Mouse (Mus musculus) lung, postnatal 0 days (tissue): ENCODE measurements at regions not wholly inside any gene's neighbourhood (a gene's known extent, or its start where the extent isn't known, plus 50 kb on each side); places are given as distances from the start of the nearest gene placed in this dataset.

Experiments used
- CTCF ChIP-seq: IDR thresholded peaks from 2 replicates; pipeline ENCODE4 v1.5.1; 2016; ENCODE audit warnings: antibody characterized with exemption, mild to moderate bottlenecking
- EP300 ChIP-seq: IDR thresholded peaks from 2 replicates; pipeline ENCODE4 v1.6.1; 2016; ENCODE audit warnings: antibody characterized with exemption, mild to moderate bottlenecking, control low read depth

DNA sequence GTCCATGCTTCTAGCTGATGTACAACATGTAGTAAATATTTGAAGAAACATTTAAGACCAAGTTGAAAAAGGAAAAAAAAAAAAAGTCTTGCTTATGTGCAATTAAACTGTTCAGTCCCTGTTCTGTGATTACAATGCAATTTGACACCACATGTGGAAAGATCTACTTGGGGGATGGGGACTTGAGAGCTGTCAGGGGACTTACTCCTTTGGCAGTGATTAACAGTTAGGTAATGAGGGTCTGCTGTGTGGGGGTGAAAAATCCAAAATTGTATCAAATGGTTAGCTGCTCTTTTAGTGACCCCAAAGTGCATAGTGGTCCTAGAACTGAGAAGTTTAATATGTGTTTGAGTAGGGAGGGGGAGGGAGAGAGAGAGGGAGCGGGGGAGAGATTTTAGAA lies 259.0 kb upstream of the Rspo3 start:
- TF ChIP-seq CTCF = no peak
- no peak for TF ChIP-seq EP300
